Mouse (Mus musculus) midbrain, embryonic 13.5 days (tissue): ENCODE measurements at regions not wholly inside any gene's neighbourhood (a gene's known extent, or its start where the extent isn't known, plus 50 kb on each side); places are given as distances from the start of the nearest gene placed in this dataset.

Experiments used
- ATAC-seq: fragments of 200-750 bp; cut with Nextera tagmentation; 2 replicates; pipeline ENCODE4 v1.8.0; 2017; ENCODE audit warnings: mild to moderate bottlenecking, moderate TSS enrichment, moderate library complexity
- H3K27ac ChIP-seq: fragments of 300-500 bp; sonication (generic); 2 replicates; pipeline ENCODE4 v1.5.1; 2015; ENCODE audit warnings: inconsistent platforms, mild to moderate bottlenecking, moderate library complexity
- H3K27me3 ChIP-seq: fragments of 300-500 bp; sonication (generic); 2 replicates; pipeline ENCODE4 v1.6.1; 2015; ENCODE audit warnings: mild to moderate bottlenecking, inconsistent platforms
- H3K36me3 ChIP-seq: fragments of 300-500 bp; sonication (generic); 2 replicates; pipeline ENCODE4 v1.6.1; 2015; ENCODE audit warnings: mild to moderate bottlenecking, inconsistent platforms
- H3K4me1 ChIP-seq: fragments of 300-500 bp; sonication (generic); replicated peaks from 2 replicates; pipeline ENCODE4 v1.6.1; 2015; ENCODE audit warnings: inconsistent platforms
- H3K4me2 ChIP-seq: fragments of 300-500 bp; sonication (generic); replicated peaks from 2 replicates; pipeline ENCODE4 v1.6.1; 2015; ENCODE audit warnings: moderate library complexity, mild to moderate bottlenecking, inconsistent platforms
- H3K4me3 ChIP-seq: fragments of 300-500 bp; sonication (generic); replicated peaks from 2 replicates; pipeline ENCODE4 v1.5.1; 2015; ENCODE audit warnings: mild to moderate bottlenecking, inconsistent platforms
- H3K9ac ChIP-seq: fragments of 300-500 bp; sonication (generic); replicated peaks from 2 replicates; pipeline ENCODE4 v1.6.1; 2015; ENCODE audit warnings: mild to moderate bottlenecking, inconsistent platforms
- H3K9me3 ChIP-seq: fragments of 300-500 bp; sonication (generic); 2 replicates; pipeline ENCODE4 v1.6.1; 2016; ENCODE audit warnings: mild to moderate bottlenecking, inconsistent platforms
- WGBS: fragments of 180-500 bp; shearing (Covaris S2); methylation state at CpG from one replicate; pipeline ENCODE4 v1.1.7; 2015; 5-methylcytosine and 5-hydroxymethylcytosine counted together

DNA sequence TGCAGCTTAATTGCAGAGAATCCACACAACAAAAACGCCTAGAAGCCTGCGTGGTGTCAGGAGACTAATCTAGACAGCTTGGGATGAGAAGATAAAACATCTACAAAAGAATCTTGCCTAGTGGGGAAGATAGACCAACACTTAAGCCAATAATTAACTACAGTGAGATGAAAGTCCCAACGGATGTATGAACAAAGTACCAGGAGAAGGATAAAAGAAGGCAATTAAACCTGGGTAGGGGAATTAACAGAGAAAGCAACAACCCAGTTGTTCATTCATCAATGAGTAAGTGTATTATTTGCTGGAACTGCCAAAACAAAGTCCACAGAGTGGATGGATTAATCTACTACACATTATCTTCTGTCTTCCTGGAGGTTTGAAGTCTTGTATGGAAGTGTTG is 99.8 kb downstream of the Olfm4 start:
- no peak for ATAC-seq
- H3K4me2 ChIP-seq: no peak overlapping the region
- no peaks in the 10 kb centered on the region for H3K36me3 ChIP-seq
- H3K27ac ChIP-seq: no peak overlapping the region
- H3K4me3 ChIP-seq: no peak overlapping the region
- no peaks in the 10 kb centered on the region for H3K27me3 ChIP-seq
- H3K4me1 ChIP-seq: no peaks in the 10 kb centered on the region
- 65% methylated on average over 3 of the region's 3 CpGs for WGBS
- H3K9ac ChIP-seq: no peak overlapping the region
- peaks cover 3% of the 10 kb centered on the region; the same call in 1 of the 2 replicates for H3K9me3 ChIP-seq

DNA sequence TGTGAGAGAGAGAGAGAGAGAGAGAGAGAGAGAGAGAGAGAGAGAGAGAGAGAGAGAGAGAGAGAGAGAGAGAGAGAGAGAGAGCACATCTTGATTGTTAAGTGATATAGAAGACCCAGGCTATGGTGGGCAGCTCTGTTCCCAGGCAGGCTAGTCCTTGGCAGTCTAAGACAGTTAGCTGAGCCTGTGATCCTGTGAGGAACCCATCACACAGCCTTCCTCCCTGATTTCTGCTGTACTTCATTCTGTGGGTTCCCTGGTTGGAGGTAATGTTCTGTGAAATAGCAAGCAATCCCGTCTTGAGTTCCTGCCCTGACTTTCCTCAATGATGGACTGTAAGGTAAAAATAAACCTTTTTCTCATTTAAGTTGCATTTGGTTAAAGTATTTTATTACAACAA is 113.4 kb downstream of the Olfm4 start:
- Histone ChIP-seq H3K4me2 (no peak overlapping the region), H3K4me3 (no peak overlapping the region), H3K4me1 (peaks cover 15% of the 10 kb centered on the region; the same call in 1 of the 2 replicates), H3K9ac (no peak overlapping the region), H3K27ac (no peak overlapping the region), H3K27me3 (no peaks in the 10 kb centered on the region), H3K36me3 (no peaks in the 10 kb centered on the region), H3K9me3 (no peaks in the 10 kb centered on the region)
- ATAC-seq: no peak
- 29% methylated on average over 1 of the region's 1 CpGs for WGBS

DNA sequence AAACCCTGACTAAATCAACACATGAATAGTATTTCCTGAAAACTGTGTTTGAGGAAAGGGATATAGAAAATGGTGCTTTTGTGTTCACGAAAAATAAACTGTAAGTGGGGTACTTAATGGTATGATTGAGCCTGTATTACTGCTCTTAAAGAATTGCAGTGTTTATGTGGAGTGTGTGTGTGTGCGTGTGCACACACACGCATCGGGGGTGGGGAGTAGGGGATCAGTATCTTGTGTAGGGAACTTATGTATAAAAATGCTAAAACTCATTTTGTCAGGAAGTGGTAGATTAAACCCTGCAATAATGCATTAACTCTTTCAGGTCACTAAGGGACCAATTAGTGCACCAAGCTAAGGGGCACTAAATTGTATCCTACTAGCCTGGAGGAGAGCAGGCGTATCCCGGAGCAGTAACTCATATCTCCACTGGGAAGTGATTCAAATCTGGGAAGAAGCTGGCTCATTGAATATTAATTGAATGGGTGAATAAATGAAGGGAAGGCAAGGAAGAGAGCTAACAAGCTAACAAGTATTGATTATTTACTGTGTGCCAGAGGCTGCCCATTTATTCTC is 129.3 kb downstream of the Olfm4 start:
- Histone ChIP-seq H3K4me2 (no peak overlapping the region), H3K4me3 (no peak overlapping the region), H3K9me3 (no peaks in the 10 kb centered on the region), H3K36me3 (no peaks in the 10 kb centered on the region), H3K4me1 (0 out of 2 replicates have a peak, but pooled peaks cover 10% of the 10 kb centered on the region), H3K9ac (no peak overlapping the region), H3K27me3 (no peaks in the 10 kb centered on the region), H3K27ac (no peak overlapping the region)
- ATAC-seq: peak; percentile 56; the same call in 1 of the 2 replicates
- WGBS: 65% methylated on average over 6 of the region's 6 CpGs

DNA sequence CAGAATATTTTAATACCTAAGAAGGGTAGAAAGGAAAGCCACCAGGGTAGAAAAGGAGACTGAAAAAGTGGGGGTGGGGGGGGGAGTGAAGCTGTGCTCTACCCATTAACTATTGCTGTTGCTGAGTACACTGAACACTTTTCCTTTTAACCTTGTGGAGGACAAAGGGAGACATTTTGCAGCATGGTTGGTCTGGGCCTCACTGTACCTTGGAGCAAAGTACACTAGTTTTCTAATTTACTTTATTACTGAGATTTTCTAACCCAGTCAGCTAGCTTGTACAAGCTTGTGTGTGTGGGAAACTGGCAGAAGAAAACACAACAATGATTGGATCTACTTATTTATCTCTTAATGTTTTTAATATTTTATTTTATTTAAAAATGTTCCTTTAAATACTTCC is 130.4 kb downstream of the Olfm4 start:
- no peak for ATAC-seq
- H3K27me3 ChIP-seq: no peaks in the 10 kb centered on the region
- 0 out of 2 replicates have a peak, but pooled peaks cover 10% of the 10 kb centered on the region for H3K4me1 ChIP-seq
- H3K4me3 ChIP-seq: no peak overlapping the region
- H3K9me3 ChIP-seq: no peaks in the 10 kb centered on the region
- no peak overlapping the region for H3K9ac ChIP-seq
- H3K27ac ChIP-seq: no peak overlapping the region
- H3K4me2 ChIP-seq: no peak overlapping the region
- no peaks in the 10 kb centered on the region for H3K36me3 ChIP-seq

DNA sequence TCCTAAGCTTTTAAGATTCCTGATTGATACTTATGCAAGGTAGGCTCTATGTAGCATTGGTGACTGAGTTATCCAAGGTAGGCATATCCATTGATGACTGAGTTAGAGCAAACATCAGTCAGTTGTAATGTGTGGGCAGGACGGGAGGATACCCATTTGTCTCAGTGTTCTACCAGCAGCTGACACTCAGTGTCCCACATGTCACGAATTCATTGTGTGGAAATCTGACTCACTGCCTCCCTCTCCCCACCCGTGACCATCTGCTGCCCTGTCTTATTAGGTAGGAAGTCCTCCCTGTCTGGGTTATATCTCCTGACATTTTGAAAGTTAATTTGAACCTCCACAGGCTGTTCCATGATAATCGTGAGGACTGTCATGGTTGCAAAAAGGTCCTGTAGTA is 141.3 kb downstream of the Olfm4 start:
- H3K4me3 ChIP-seq: no peak overlapping the region
- 82% methylated on average over 4 of the region's 4 CpGs for WGBS
- H3K4me2 ChIP-seq: no peak overlapping the region
- no peaks in the 10 kb centered on the region for H3K9me3 ChIP-seq
- no peak overlapping the region for H3K27ac ChIP-seq
- 0 out of 2 replicates have a peak, but pooled peaks cover 4% of the 10 kb centered on the region for H3K4me1 ChIP-seq
- H3K27me3 ChIP-seq: no peaks in the 10 kb centered on the region
- H3K36me3 ChIP-seq: no peaks in the 10 kb centered on the region
- no peak overlapping the region for H3K9ac ChIP-seq
- ATAC-seq: no peak

DNA sequence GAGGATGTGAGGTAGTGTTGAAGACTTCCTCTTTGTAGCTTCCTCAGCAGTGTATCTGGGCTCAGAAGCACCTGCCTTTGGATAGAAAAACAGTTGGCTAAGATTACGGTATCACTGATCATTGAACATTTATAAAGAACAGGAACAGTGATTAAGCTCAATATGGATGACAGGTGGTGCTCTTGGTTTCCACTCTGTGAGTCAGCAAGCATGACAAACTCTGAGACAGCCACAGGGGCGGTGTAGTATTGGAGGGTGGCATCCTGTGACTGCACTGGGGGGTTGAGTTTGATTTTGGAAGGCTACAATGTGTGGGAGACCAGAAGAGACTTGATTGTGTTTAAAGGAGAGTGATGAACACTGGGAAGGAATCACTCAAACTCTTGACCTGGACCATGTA is 144.3 kb downstream of the Olfm4 start:
- H3K4me3 ChIP-seq: no peak overlapping the region
- no peak overlapping the region for H3K27ac ChIP-seq
- H3K4me1 ChIP-seq: 0 out of 2 replicates have a peak, but pooled peaks cover 3% of the 10 kb centered on the region
- 88% methylated on average over 2 of the region's 2 CpGs for WGBS
- H3K9ac ChIP-seq: no peak overlapping the region
- H3K36me3 ChIP-seq: no peaks in the 10 kb centered on the region
- H3K4me2 ChIP-seq: no peak overlapping the region
- ATAC-seq: no peak
- no peaks in the 10 kb centered on the region for H3K27me3 ChIP-seq
- H3K9me3 ChIP-seq: no peaks in the 10 kb centered on the region

DNA sequence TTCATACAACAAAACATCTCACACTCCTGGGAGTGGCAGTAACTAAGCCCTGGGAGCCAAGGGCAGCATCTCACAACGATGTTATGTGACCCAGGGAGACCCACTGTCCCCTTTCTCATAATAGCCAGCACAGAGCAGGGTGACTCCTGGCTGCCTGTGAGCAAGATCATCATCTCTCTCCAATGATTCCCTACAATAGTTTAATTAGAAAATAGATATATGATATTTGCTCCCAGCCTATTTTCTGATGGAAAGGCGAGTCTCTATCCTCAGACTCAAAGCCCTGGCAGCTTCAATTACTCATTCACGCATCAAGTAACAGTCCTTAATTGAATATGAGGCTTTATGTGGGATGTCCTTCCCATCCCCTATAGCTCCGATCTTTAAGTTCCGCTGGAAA is 153.7 kb downstream of the Olfm4 start:
- no peak overlapping the region for H3K4me2 ChIP-seq
- WGBS: 27% methylated on average over 5 of the region's 5 CpGs
- H3K9ac ChIP-seq: no peak overlapping the region
- peaks cover 27% of the 10 kb centered on the region for H3K4me1 ChIP-seq
- no peaks in the 10 kb centered on the region for H3K27me3 ChIP-seq
- H3K27ac ChIP-seq: peak overlapping the region; percentile 88
- no peaks in the 10 kb centered on the region for H3K9me3 ChIP-seq
- ATAC-seq: no peak
- H3K4me3 ChIP-seq: no peak overlapping the region
- H3K36me3 ChIP-seq: no peaks in the 10 kb centered on the region

DNA sequence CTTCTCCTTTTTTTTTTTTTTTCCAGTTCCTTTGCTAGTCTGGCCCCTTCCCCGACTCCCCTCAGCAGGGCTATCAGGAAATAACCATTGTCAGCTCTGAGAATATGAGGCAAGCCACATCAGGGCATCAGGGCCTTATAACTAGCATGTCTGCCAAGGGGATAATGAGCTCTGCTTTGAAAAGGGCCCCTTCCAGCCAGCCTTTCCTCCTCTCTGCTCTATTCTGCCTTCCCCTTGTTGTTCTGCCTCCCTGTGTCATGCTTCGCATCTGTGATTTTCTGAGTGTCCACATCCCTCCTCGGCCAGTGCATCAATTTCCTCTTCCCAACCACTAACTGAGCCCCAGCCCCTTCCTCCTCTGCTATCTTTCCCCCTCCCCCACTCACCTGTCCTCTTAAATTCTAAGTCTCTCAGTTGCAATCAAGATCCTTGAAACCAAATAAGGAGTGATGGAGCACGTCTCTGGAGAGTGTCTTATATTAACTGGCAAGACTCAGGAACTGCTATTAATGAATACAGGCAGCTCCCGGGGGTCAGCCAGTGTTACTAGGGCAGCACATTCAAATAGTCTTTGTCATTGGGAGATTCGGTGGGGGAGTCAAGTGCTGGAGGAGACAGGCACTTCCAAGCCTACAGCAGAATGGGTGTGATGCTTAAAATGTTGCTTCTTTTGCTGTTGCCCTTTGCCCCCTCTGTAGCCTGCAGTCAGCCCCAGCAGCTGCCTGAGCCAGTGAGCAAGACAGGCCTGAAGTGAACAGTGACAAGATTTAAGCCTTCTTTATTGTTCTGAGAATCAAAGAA is 155.3 kb downstream of the Olfm4 start:
- 5% methylated on average over 6 of the region's 6 CpGs for WGBS
- peak overlapping the region; percentile 88 for H3K27ac ChIP-seq
- H3K9ac ChIP-seq: peak overlapping the region; percentile 44; the same call in 1 of the 2 replicates
- H3K9me3 ChIP-seq: no peaks in the 10 kb centered on the region
- ATAC-seq: peak; percentile 91
- no peaks in the 10 kb centered on the region for H3K36me3 ChIP-seq
- 0 out of 2 replicates have a peak overlapping the region, but pooled peaks have one; percentile 17 for H3K4me2 ChIP-seq
- H3K4me1 ChIP-seq: peaks cover 27% of the 10 kb centered on the region
- no peak overlapping the region for H3K4me3 ChIP-seq
- H3K27me3 ChIP-seq: no peaks in the 10 kb centered on the region

DNA sequence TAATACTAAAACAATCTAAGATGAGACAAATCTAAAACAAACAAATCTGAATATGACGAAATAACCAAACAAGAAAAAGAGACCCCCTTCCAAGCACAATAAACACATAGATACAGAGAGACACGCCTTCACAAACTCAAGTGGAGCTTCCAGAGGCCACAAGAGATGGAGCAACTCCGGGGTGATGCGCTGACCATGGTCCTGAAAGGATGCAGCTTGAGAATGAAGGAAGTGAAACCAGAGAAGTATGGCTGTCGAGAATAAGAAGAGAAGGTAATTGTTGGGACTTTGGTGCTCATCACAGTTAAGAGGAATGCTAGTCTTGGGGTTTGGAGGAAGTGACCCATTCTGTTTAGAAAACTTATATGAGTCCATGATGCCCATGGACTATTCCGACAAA is 173.1 kb downstream of the Olfm4 start:
- WGBS: 50% methylated on average over 6 of the region's 6 CpGs
- ATAC-seq: no peak
- Histone ChIP-seq H3K9me3 (no peaks in the 10 kb centered on the region), H3K4me1 (no peaks in the 10 kb centered on the region), H3K27ac (no peak overlapping the region), H3K27me3 (no peaks in the 10 kb centered on the region), H3K4me3 (no peak overlapping the region), H3K9ac (no peak overlapping the region), H3K4me2 (no peak overlapping the region), H3K36me3 (no peaks in the 10 kb centered on the region)

DNA sequence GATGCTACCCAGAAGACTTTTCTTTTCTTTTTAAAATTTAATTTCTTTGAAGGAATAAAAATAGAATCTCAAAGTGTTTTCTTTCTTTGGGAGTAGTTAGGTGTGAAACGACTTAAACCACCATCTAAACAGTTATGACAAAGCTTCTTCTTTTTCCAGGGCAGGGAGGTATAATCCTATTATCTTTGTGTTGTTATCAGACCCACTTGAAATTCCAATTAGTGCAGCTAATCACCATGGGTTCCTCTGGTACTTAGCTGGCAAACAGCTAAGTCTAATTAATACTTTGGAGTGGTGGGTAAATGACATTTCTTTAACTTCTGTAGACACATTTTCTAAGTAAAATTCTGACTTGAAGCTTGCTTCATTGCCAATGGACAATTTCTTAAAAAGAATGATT is 185.3 kb downstream of the Olfm4 start:
- ATAC-seq: no peak
- peaks cover 27% of the 10 kb centered on the region for H3K4me1 ChIP-seq
- no peak overlapping the region for H3K4me3 ChIP-seq
- peaks cover 7% of the 10 kb centered on the region; the same call in 1 of the 2 replicates for H3K27me3 ChIP-seq
- H3K9ac ChIP-seq: no peak overlapping the region
- H3K9me3 ChIP-seq: no peaks in the 10 kb centered on the region
- H3K4me2 ChIP-seq: no peak overlapping the region
- H3K27ac ChIP-seq: no peak overlapping the region
- no peaks in the 10 kb centered on the region for H3K36me3 ChIP-seq
- 3% methylated on average over 1 of the region's 1 CpGs for WGBS

DNA sequence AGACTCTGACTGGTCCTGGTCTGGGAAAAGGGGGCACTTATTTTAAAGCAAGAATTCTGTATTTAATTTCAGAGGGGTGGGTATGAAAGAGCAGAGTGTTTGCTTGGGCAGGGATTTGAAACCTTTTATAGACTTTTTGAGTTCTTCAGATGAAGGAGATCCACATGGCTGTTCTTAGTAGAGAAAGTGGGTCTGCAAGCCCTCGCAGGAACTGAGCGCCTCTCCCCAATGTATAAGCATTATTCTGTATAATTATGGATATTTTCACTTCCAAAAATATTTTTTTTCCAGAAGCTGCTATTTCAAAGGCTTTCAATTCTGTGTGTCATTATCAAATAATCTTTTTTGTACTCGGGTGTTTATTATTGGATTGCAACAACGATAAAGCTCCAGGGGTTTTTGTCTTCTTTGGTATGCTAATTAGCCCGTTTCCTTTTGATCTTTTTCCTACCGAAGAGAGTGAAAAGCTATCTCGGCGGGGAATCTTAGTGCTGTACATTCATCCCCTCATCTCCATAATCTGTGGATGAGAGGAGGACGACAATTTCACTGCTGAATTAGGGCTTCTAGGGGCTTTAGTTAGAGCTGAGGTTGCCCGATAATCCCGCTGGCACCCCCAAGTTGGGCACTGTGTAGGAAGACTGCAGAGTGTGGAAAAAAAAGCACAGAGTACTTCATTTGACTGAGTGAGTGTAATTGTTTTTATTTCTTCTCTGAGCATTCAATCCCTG is 186.7 kb downstream of the Olfm4 start:
- Histone ChIP-seq H3K4me2 (peak overlapping the region; percentile 21), H3K9me3 (no peaks in the 10 kb centered on the region), H3K27me3 (peaks cover 7% of the 10 kb centered on the region; the same call in 1 of the 2 replicates), H3K4me3 (no peak overlapping the region), H3K36me3 (no peaks in the 10 kb centered on the region), H3K27ac (peak overlapping the region; percentile 61), H3K9ac (no peak overlapping the region), H3K4me1 (peaks cover 32% of the 10 kb centered on the region)
- peak; percentile 86 for ATAC-seq
- 1% methylated on average over 11 of the region's 11 CpGs for WGBS
